Mouse (Mus musculus): Measurements from ENCODE around the gene Mical3.
A peak's percentile ranks its signal among the peaks of the same experiment; 100 is the strongest.

Mical3 gene

GRCm38 (mm10) chr6:121053585-121054112 lies 77.2 kb downstream of the Mical3 start:
- DNase-seq (ENCODE audit: low spot score in 2 of 2) = no peak

GRCm38 (mm10) chr6:121051972-121052629 lies 78.7 kb downstream of the Mical3 start:
- DNase-seq (ENCODE audit: low spot score in 2 of 2) = no peak

GRCm38 (mm10) chr6:121051411-121051810 lies 79.4 kb downstream of the Mical3 start:
- DNase-seq (ENCODE audit: low spot score in 2 of 2) = no peak

- DNase-seq (ENCODE audit: low spot score in 2 of 2) = no peak
Observed at GRCm38 (mm10) chr6:121048696-121049095, 82.1 kb downstream of the Mical3 start.

- no peak for DNase-seq (ENCODE audit: low spot score in 2 of 2)
Observed at GRCm38 (mm10) chr6:121045345-121046080, 85.3 kb downstream of the Mical3 start.

GRCm38 (mm10) chr6:121043434-121044189 lies 87.2 kb downstream of the Mical3 start:
- DNase-seq (ENCODE audit: low spot score in 2 of 2) = no peak

GRCm38 (mm10) chr6:121039719-121040118 lies 91.1 kb downstream of the Mical3 start:
- DNase-seq (ENCODE audit: low spot score in 2 of 2) = no peak

GRCm38 (mm10) chr6:121039286-121039685 lies 91.5 kb downstream of the Mical3 start:
- peak; percentile 39 to 48 for DNase-seq (ENCODE audit: low spot score in 2 of 2)

GRCm38 (mm10) chr6:121037086-121037485 lies 93.7 kb downstream of the Mical3 start:
- DNase-seq (ENCODE audit: low spot score in 2 of 2) = no peak

GRCm38 (mm10) chr6:121035929-121036328 lies 94.9 kb downstream of the Mical3 start:
- no peak for DNase-seq (ENCODE audit: low spot score in 2 of 2)

- no peak for DNase-seq (ENCODE audit: low spot score in 2 of 2)
Observed at GRCm38 (mm10) chr6:121035268-121035667, 95.5 kb downstream of the Mical3 start.

- no peak for DNase-seq (ENCODE audit: low spot score in 2 of 2)
Observed at GRCm38 (mm10) chr6:121033250-121033649, 97.5 kb downstream of the Mical3 start.

GRCm38 (mm10) chr6:121031370-121031769 lies 99.4 kb downstream of the Mical3 start:
- DNase-seq (ENCODE audit: low spot score in 2 of 2) = no peak

- DNase-seq (ENCODE audit: low spot score in 2 of 2) = no peak
Observed at GRCm38 (mm10) chr6:121029897-121030589, 100.8 kb downstream of the Mical3 start.

GRCm38 (mm10) chr6:121028514-121028913 lies 102.3 kb downstream of the Mical3 start:
- DNase-seq (ENCODE audit: low spot score in 2 of 2) = no peak

- peak; percentile 40 to 52 for DNase-seq (ENCODE audit: low spot score in 2 of 2)
Observed at GRCm38 (mm10) chr6:121027314-121027713, 103.5 kb downstream of the Mical3 start.

- no peak for DNase-seq (ENCODE audit: low spot score in 2 of 2)
Observed at GRCm38 (mm10) chr6:121026866-121027265, 103.9 kb downstream of the Mical3 start.

GRCm38 (mm10) chr6:121026019-121026584 lies 104.7 kb downstream of the Mical3 start:
- no peak for DNase-seq (ENCODE audit: low spot score in 2 of 2)

- no peak for DNase-seq (ENCODE audit: low spot score in 2 of 2)
Observed at GRCm38 (mm10) chr6:121018147-121018546, 112.7 kb downstream of the Mical3 start.

- no peak for DNase-seq (ENCODE audit: low spot score in 2 of 2)
Observed at GRCm38 (mm10) chr6:121017436-121018031, 113.3 kb downstream of the Mical3 start.

- no peak for DNase-seq (ENCODE audit: low spot score in 2 of 2)
Observed at GRCm38 (mm10) chr6:121016097-121016496, 114.7 kb downstream of the Mical3 start.
